Mouse (Mus musculus) kidney, adult 2 months (tissue): ENCODE data around the gene Ptprn2. TPM values are rescaled to one million over a fixed set of nuclear protein-coding genes. Genes with fewer than 3 reads are reported as not detected.

Source experiments
- DNase-seq: peaks from one replicate; pipeline ENCODE4 v3.0.0; 2021
- H3K27ac ChIP-seq: fragments of 200-500 bp; 2 replicates; pipeline ENCODE4 v1.5.1; 2012; ENCODE audit warnings: low read depth, low read length, control low read depth, inconsistent platforms; ENCODE audit not compliant: insufficient read depth
- H3K27me3 ChIP-seq: fragments of 200-500 bp; replicated peaks from 2 replicates; pipeline ENCODE4 v1.6.1; 2012; ENCODE audit warnings: mild to moderate bottlenecking, moderate library complexity, low read length, inconsistent platforms; ENCODE audit not compliant: control insufficient read depth, insufficient read depth
- H3K36me3 ChIP-seq: fragments of 200-500 bp; 2 replicates; pipeline ENCODE4 v1.6.1; 2012; ENCODE audit warnings: mild to moderate bottlenecking, moderate library complexity, low read length, inconsistent platforms; ENCODE audit not compliant: control insufficient read depth, insufficient read depth
- H3K4me1 ChIP-seq: fragments of 200-500 bp; 2 replicates; pipeline ENCODE4 v1.6.1; 2011; ENCODE audit warnings: low read length; ENCODE audit not compliant: control insufficient read depth, insufficient read depth
- H3K4me3 ChIP-seq: fragments of 200-500 bp; 2 replicates; pipeline ENCODE4 v1.5.1; 2011; ENCODE audit warnings: mild to moderate bottlenecking, low read depth, low read length, control low read depth; ENCODE audit not compliant: insufficient read depth
- CTCF ChIP-seq: fragments of 200-500 bp; conservative IDR thresholded peaks from 2 replicates; pipeline ENCODE4 v1.5.1; 2011; ENCODE audit warnings: low read depth, mild to moderate bottlenecking, control low read depth, low read length, moderate library complexity, mixed read lengths; ENCODE audit not compliant: insufficient read depth, insufficient read length
- POLR2A ChIP-seq: fragments of 200-500 bp; IDR thresholded peaks from one replicate; pipeline ENCODE4 v1.6.1; 2011; ENCODE audit warnings: low read depth, low read length, control low read depth
- WGBS: fragments of 180-500 bp; shearing (Covaris S2); methylation state at CpG from one replicate; pipeline ENCODE4 v1.1.7; 2018; 5-methylcytosine and 5-hydroxymethylcytosine counted together
- polyA plus RNA-seq: library from polyadenylated mRNA; depleted of rRNA; stranded (reverse); fragments of >200 nt; gene quantifications from 2 replicates; pipeline ENCODE4 v1.2.3, GENCODE M21; 2012

Ptprn2 gene
- polyA plus RNA-seq, 1 experiment = 0.91 TPM

DNA sequence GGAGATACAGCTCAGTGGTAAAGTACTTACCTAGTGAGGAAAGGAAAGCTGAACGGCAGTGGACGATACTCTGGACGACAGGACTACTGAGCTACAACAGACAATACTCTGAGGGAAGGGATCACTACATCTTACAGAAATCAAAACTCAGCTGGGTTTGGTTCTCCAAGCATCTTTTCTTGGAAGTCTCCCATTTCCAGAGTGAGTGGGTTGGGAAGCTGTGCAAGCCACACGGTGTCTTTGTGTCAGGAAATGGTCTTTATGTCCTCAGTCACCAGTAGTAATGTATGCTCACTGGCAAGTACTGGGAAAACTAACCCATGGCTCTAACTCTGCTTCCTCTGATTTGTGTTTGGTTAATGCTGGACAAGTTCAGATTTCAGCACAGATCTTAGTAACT, 724.9 kb downstream of the Ptprn2 start:
- Histone ChIP-seq H3K4me3 (no peak overlapping the region), H3K27ac (no peak overlapping the region), H3K4me1 (no peaks in the 10 kb centered on the region), H3K36me3 (no peaks in the 10 kb centered on the region), H3K27me3 (no peaks in the 10 kb centered on the region)
- WGBS = 87% methylated on average over 4 of the region's 4 CpGs
- no peak for DNase-seq
- TF ChIP-seq CTCF (no peak), POLR2A (no peak)

DNA sequence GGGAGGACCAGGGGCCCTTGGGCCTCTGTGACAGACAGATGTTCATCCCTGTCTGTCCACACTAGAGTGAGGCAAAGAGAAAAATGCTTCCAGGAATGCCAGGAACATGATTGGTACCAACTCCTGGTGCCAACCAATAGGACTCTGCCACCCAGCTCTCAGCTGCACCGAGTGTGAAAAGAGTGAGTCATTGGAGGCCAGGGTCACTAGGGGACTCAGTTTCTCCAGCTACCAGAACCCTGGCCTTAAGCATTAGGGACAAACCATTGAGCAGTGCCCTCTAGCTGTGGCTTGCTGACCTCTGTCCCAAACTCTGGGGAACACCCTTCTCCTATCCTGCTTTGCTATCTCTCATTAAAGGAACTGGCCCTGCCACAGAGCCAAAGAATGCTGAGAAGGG, 728.0 kb downstream of the Ptprn2 start:
- TF ChIP-seq CTCF (no peak), POLR2A (no peak)
- DNase-seq = no peak
- no peaks in the 10 kb centered on the region for H3K4me1 ChIP-seq
- H3K36me3 ChIP-seq = no peaks in the 10 kb centered on the region
- 81% methylated on average over 1 of the region's 1 CpGs for WGBS
- no peak overlapping the region for H3K4me3 ChIP-seq
- no peak overlapping the region for H3K27ac ChIP-seq
- H3K27me3 ChIP-seq = no peaks in the 10 kb centered on the region

DNA sequence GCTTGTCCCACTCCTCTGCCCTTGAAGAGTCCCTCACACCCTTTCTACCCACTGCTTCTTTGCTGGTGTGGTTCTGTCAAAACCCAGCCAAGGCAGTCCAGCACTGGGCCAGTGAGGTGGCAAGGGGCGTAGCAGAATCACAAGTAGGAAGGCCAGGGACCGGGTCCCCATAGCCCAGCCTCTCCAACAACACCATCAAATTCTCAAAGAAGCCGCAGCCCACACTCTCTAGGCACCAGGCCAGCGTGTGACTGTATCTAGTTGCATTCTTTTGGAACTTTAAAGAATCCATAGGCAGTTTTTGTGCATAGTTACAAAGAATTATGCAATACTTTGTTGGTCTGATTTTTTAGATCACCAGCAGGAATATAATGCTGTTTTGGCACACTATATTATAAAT, 728.8 kb downstream of the Ptprn2 start:
- no peak for TF ChIP-seq CTCF
- no peaks in the 10 kb centered on the region for H3K27me3 ChIP-seq
- H3K27ac ChIP-seq = no peak overlapping the region
- H3K36me3 ChIP-seq = no peaks in the 10 kb centered on the region
- no peak for DNase-seq
- WGBS = 66% methylated on average over 4 of the region's 4 CpGs
- H3K4me1 ChIP-seq = no peaks in the 10 kb centered on the region
- H3K4me3 ChIP-seq = no peak overlapping the region

DNA sequence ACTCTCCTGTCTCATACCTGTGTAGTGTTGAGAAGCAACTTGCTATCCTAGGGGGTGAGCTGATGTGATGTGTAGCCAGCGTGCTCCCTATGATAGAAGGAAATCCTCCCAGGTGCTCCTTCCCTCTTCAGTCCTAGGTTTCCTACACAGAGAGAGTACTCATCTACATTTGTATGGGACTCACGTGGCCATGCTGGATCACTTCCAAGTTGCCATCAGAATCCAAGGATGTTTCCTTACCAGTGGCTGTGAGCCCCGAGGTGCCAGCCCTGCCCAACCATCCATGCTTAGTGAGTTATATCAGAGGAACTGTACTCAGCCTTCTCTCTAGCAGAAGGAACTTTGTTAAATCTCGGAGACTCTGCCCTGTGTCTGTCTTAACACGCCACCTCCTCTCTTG, 729.4 kb downstream of the Ptprn2 start:
- H3K27ac ChIP-seq = no peak overlapping the region
- no peaks in the 10 kb centered on the region for H3K36me3 ChIP-seq
- H3K4me3 ChIP-seq = no peak overlapping the region
- no peak for DNase-seq
- H3K27me3 ChIP-seq = no peaks in the 10 kb centered on the region
- WGBS = 71% methylated on average over 5 of the region's 5 CpGs
- TF ChIP-seq CTCF (no peak), POLR2A (no peak)
- no peaks in the 10 kb centered on the region for H3K4me1 ChIP-seq

DNA sequence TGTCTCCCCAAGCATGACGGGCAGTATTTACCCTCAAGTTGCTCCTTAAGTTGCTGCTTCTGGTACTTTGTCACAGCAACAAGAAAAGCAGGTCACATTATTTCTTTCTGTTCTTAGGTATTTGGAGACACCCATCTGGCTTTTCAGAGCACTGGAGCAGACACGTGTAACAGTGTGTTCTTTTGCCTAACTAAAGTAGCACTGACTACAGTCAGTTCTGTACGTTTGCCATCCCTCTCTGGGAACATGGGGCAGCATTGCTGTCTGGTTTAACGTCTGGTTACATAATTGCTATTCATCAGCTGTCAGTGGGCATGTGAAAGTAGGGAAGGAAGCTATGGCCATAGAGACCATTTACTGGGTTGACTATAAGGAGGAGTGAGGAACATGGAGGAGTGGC, 736.4 kb downstream of the Ptprn2 start:
- H3K4me1 ChIP-seq = no peaks in the 10 kb centered on the region; the same call in 1 of the 2 replicates
- 72% methylated on average over 4 of the region's 4 CpGs for WGBS
- no peak for TF ChIP-seq CTCF
- no peak for TF ChIP-seq POLR2A
- no peak overlapping the region for H3K27ac ChIP-seq
- no peaks in the 10 kb centered on the region for H3K27me3 ChIP-seq
- no peak overlapping the region for H3K4me3 ChIP-seq
- DNase-seq = no peak
- H3K36me3 ChIP-seq = no peaks in the 10 kb centered on the region

DNA sequence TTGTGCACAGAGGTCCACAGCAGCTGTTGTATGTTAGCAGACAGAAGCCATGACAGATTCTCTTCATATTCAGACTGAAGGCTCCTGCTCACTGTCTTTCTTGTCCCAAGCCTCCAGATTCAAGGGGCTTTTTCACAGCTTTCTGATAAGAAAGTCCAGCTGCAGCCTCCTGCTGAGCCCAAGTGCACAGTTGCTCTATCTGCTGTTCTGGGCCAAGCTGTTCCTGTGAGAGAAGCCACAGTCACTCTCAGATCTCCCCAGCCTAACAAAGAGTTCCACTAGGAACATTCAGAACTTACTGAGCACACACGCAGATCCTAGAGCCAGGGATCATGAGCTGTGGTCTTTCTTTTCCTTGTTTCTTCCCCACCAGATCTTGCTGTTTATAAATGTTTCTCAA, 738.5 kb downstream of the Ptprn2 start:
- whole genome bisulfite sequencing = 80% methylated on average over 1 of the region's 1 CpGs
- no peak overlapping the region for H3K27ac ChIP-seq

DNA sequence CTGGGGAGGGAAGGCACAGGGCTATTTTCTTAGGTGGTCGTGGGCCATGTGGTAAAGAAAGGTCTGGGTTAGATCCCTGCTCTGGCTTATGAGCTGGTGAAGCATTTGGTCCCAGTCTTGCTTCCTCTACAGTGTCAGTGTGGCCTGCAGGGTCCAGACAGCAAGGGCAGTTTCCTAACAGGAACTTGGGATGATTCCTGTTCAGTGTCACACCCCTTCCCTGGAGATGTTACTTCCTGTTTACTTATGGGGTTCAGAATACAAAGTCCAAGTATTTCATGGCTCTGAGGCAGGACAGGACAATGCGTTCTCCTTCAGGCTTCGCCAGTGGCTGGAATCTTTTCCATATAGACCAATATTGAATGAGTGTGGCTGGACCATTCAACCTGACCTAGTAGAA, 741.7 kb downstream of the Ptprn2 start:
- H3K4me3 ChIP-seq = peak overlapping the region; percentile 16; the same call in 1 of the 2 replicates
- H3K36me3 ChIP-seq = no peaks in the 10 kb centered on the region
- WGBS = 63% methylated on average over 3 of the region's 3 CpGs
- H3K27me3 ChIP-seq = no peaks in the 10 kb centered on the region
- DNase-seq = peak; percentile 71
- TF ChIP-seq POLR2A = no peak
- H3K4me1 ChIP-seq = no peaks in the 10 kb centered on the region; the same call in 1 of the 2 replicates
- peak overlapping the region; percentile 66 for H3K27ac ChIP-seq

More for the DNA sequence above, 738.5 kb downstream of the Ptprn2 start:
- H3K27me3 ChIP-seq = no peaks in the 10 kb centered on the region
- no peak for DNase-seq
- TF ChIP-seq POLR2A = no peak
- no peak for TF ChIP-seq CTCF
- H3K4me1 ChIP-seq = no peaks in the 10 kb centered on the region; the same call in 1 of the 2 replicates
- no peaks in the 10 kb centered on the region for H3K36me3 ChIP-seq
- H3K4me3 ChIP-seq = no peak overlapping the region

DNA sequence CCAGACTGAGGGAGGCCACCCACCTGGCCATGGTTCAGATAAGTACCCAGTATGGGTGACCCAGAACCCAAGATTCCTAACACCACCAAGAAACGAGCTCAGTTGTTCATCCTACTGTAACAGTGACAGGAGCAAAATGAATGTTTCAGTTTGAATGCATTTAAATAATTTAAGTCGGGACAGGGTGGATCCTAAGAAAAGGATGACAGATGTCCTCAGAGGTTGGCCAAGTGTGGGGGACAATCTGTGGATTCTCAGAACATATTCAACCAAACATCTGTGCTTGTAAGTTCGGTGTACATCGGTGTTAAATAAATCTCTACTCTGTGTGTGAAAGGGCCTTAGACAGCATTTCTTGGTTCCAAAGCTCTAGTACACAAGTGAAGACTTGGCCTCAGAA, 743.9 kb downstream of the Ptprn2 start:
- Histone ChIP-seq H3K36me3 (no peaks in the 10 kb centered on the region), H3K27me3 (no peaks in the 10 kb centered on the region), H3K4me1 (no peaks in the 10 kb centered on the region; the same call in 1 of the 2 replicates), H3K4me3 (no peak overlapping the region), H3K27ac (no peak overlapping the region)
- 82% methylated on average over 4 of the region's 4 CpGs for WGBS
- TF ChIP-seq CTCF (no peak), POLR2A (no peak)
- DNase-seq = no peak
